Mouse (Mus musculus) brain, adult 2 months (tissue): ENCODE data around the gene Tdrd12.

Source experiments
- DNase-seq: peaks from one replicate; pipeline ENCODE4 v3.0.0; 2011; ENCODE audit warnings: low read depth, low spot score

Gene Tdrd12

DNA sequence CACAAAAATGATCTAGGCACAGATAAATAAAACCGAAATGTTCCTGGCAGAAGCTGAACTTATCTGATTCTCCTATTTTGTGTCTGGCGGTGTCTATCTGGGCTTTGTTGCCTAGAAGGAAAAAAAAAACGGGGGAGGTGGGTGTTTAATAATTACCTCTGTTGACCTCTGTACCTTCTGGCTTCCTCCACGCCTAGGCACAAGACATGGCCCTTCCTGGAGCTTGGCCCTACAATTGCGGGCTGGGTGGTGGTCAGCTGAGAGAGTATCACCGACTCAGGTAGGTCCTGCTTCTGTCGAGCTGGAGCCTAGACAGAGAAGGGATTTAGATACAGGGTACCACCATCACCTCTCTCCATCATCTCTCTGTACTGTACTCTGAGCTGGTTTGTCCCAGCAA lies 88.7 kb downstream of the Tdrd12 start:
- no peak for DNase-seq

DNA sequence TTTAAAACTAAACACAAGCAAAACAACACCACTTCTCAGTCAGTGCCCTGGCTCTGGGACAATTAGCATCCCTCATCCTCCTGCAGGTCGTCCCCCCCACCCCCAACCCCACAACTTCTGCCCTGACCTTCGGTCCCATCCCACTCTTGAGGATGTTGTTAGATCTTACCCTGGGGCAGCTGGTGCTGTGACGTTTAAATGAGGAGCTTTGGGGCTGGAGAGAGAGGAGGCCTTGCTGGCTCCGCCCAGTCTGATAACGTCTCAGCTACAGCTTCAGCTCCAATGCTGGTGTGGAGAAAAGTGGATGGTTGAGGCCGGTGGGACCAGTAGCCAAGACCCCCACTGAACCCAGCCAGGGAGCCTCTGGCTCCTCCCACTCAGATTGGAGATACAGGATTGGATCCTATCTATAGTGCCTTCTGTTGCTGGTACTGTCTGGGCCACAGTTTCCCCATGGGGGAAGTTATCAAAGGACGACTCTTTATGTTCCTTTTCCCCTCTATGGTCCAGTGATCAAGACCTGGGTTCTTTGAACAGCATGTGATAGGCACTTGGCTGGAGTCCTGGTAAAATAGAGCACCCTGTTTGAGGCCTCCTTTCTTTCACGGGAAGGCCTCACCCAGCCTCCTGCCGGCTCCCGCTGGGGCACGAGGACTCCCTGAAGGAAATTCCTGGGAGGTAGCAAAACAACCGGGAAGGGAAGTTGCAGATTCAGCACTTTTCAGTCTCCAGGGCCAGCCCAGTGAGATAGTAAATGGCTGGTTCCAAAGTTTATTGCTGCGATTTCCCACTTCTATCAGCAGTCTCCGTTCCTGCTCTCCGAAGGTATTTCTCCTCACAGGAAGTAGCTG lies 89.3 kb downstream of the Tdrd12 start, which contains the start of gene Slc7a9:
TSS of gene Slc7a9 (plus strand) at position 801 of the 851 bp plus-strand sequence.
- DNase-seq, result no peak

DNA sequence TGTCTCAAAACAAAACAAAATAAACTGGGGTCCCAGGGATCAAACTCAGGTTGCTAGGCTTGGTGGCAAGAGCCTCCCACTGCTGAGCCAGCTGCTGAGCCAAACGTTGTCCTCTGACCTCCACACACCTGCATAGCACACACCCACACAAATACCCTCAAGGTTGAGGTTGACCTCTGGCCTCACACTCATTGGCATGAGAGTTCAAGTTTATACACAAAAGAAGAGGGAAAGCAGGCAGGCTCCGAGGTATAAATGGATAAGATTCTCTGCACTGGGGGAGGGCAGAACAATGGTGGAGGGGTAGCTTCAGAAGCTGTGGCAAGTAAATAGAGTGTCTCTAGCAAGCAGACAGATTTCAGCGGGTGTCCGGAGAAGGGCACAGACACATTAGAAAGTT lies 90.0 kb downstream of the Tdrd12 start:
- no peak for DNase-seq

- DNase-seq, result no peak
Observed at GRCm38 (mm10) chr7:35435266-35435665, 102.3 kb downstream of the Tdrd12 start.

GRCm38 (mm10) chr7:35428146-35428545 lies 109.4 kb downstream of the Tdrd12 start:
- DNase-seq, result no peak

DNA sequence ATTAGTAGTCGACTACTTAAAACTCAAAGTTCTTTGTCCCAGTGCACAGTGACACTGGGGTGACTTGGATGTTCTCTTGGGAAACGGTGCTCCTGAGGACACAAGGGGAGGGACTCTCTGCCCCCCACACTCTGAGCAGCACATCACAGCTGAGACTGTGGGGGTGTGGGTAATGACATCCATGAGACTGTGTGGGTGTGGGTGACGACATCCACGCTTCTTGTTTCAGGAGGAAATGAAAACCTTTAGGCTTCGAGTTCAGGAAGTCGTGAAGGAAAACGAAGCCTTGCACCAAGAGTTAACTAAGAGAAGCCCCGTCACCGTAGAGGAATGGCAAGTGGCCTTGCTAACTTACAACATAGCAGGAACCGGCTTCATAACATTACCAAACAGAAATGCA lies 114.5 kb downstream of the Tdrd12 start:
- peak; percentile 24 for DNase-seq
